Mouse (Mus musculus): Measurements from ENCODE around the gene Wdr18.

GRCm38 (mm10) chr10:79966886-79967400 lies 7.0 kb downstream of the Wdr18 start:
- no peak for TF ChIP-seq CTCF (IDR thresholded peaks at IDR 0.05; ENCODE audit: low read depth)
- no peak for TF ChIP-seq EP300 (optimal IDR thresholded peaks at IDR 0.05)

Data from stomach, postnatal 0 days (tissue).